Mouse (Mus musculus) forebrain, embryonic 12.5 days (tissue): ENCODE measurements around the gene Car11. TPM values are rescaled to one million over a fixed set of nuclear protein-coding genes. Genes with fewer than 3 reads are reported as not detected.

Experiments
- polyA plus RNA-seq: library from polyadenylated mRNA; unstranded; fragments of >200 nt; fragmentation: Nextera tagmentation; extraction: Ambion mirVana; gene quantifications from 2 replicates; pipeline ENCODE4 v1.2.1, GENCODE M21; 2016

Gene Car11
- polyA plus RNA-seq, 1 experiment from 2014 or later: 11.0 TPM

Other genes with a start within 250 kb of the Car11 start
- 5,523 and 5,537 TPM in 2 replicates for gene Ftl1, start 240.0 kb upstream of the Car11 start, polyA plus RNA-seq
- gene Bax, start 232.9 kb upstream of the Car11 start, polyA plus RNA-seq: 240 and 256 TPM in 2 replicates
- gene Tulp2, start 218.0 kb upstream of the Car11 start, polyA plus RNA-seq: 0.29 and 0.34 TPM in 2 replicates
- gene Gm45808, start 213.0 kb upstream of the Car11 start, polyA plus RNA-seq: not detected in 2 replicates
- gene Dhdh, start 211.0 kb upstream of the Car11 start, polyA plus RNA-seq: 3.0 and 3.6 TPM in 2 replicates
- 89.5 and 90.5 TPM in 2 replicates for gene Nucb1, start 189.4 kb upstream of the Car11 start, polyA plus RNA-seq
- 14.6 and 16.6 TPM in 2 replicates for gene Ppp1r15a, start 173.6 kb upstream of the Car11 start, polyA plus RNA-seq
- gene Plekha4, start 173.5 kb upstream of the Car11 start, polyA plus RNA-seq: 0.74 and 1.0 TPM in 2 replicates
- gene Hsd17b14, start 144.9 kb upstream of the Car11 start, polyA plus RNA-seq: 0.42 and 0.52 TPM in 2 replicates
- 18.3 and 22.2 TPM in 2 replicates for gene Bcat2, start 129.7 kb upstream of the Car11 start, polyA plus RNA-seq
- not detected in 2 replicates for gene Fgf21, start 84.4 kb upstream of the Car11 start, polyA plus RNA-seq
- 0.10 and 0.24 TPM in 2 replicates for gene Fut1, start 82.6 kb upstream of the Car11 start, polyA plus RNA-seq
- 0.13 TPM in 1 of 2 replicates, not detected in the other for gene Izumo1, start 78.0 kb upstream of the Car11 start, polyA plus RNA-seq
- gene Rasip1, start 72.4 kb upstream of the Car11 start, polyA plus RNA-seq: 8.3 and 8.9 TPM in 2 replicates
- 2.6 and 3.1 TPM in 2 replicates for gene Mamstr, start 59.9 kb upstream of the Car11 start, polyA plus RNA-seq
- 0.11 TPM in 1 of 2 replicates, not detected in the other for gene Fut2, start 33.4 kb upstream of the Car11 start, polyA plus RNA-seq
- gene Ntn5, start 15.8 kb upstream of the Car11 start, polyA plus RNA-seq: 0.23 and 0.33 TPM in 2 replicates
- 0.64 and 0.68 TPM in 2 replicates for gene Sec1, start 5.4 kb upstream of the Car11 start, polyA plus RNA-seq
- 3.8 and 3.9 TPM in 2 replicates for gene Dbp, start 5.2 kb downstream of the Car11 start, polyA plus RNA-seq
- 707 and 745 TPM in 2 replicates for gene Rpl18, start 15.6 kb downstream of the Car11 start, polyA plus RNA-seq
- gene Sphk2, start 18.2 kb downstream of the Car11 start, polyA plus RNA-seq: 26.5 and 30.1 TPM in 2 replicates
- 1.1 and 1.5 TPM in 2 replicates for gene Fam83e, start 21.4 kb downstream of the Car11 start, polyA plus RNA-seq
- gene Spaca4, start 26.0 kb downstream of the Car11 start, polyA plus RNA-seq: not detected in 2 replicates
- 10.2 and 10.8 TPM in 2 replicates for gene Lmtk3, start 83.9 kb downstream of the Car11 start, polyA plus RNA-seq
- gene Sult2b1, start 84.8 kb downstream of the Car11 start, polyA plus RNA-seq: 1.5 and 1.9 TPM in 2 replicates
- 275 and 276 TPM in 2 replicates for gene Cyth2, start 114.7 kb downstream of the Car11 start, polyA plus RNA-seq
- 0.73 and 0.95 TPM in 2 replicates for gene Kcnj14, start 124.9 kb downstream of the Car11 start, polyA plus RNA-seq
- gene Grwd1, start 131.1 kb downstream of the Car11 start, polyA plus RNA-seq: 55.5 and 60.0 TPM in 2 replicates
- 38.6 and 44.6 TPM in 2 replicates for gene Kdelr1, start 172.9 kb downstream of the Car11 start, polyA plus RNA-seq
- gene Grin2d, start 178.5 kb downstream of the Car11 start, polyA plus RNA-seq: 0.33 and 0.47 TPM in 2 replicates
- 0.63 and 0.88 TPM in 2 replicates for gene Syngr4, start 196.9 kb downstream of the Car11 start, polyA plus RNA-seq
- gene Tmem143, start 197.1 kb downstream of the Car11 start, polyA plus RNA-seq: 3.3 and 3.9 TPM in 2 replicates
- 19.9 and 20.5 TPM in 2 replicates for gene Emp3, start 221.6 kb downstream of the Car11 start, polyA plus RNA-seq
- 2.7 and 4.7 TPM in 2 replicates for gene Ccdc114, start 224.2 kb downstream of the Car11 start, polyA plus RNA-seq